ENCODE assay signal across 23 mouse cellular contexts in the genomic region with DNA sequence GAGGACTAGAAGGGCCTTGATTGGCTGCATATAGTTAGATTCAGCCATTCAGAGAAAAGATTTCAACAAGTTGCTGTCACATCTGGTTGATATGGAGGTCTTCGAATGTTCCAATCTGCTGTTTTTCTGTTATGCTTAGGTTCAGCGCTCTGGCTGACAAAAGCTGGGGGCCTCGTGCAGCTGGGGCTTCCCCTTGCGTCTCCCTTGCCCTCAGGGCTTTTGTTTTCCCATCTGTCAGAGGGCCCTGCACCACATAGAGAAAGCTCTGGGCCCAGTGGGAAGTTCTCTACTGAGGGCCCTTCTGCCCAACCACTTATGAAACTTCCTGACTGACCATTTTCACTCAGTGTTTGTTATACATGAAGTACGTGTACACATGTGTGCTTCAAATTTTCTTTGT.
"Had no signal": no experiment of that assay in that cellular context is flagged by ENCODE, and none has a peak within 500 bp of the region (broad histone marks: within the 10 kb centered on the region; RNA-seq: fewer than 3 reads in every experiment).

No protein-coding gene starts in this region.

- H3K36me3 ChIP-seq: heart, embryonic 10.5 days; heart, embryonic 12.5 days; hindbrain, embryonic 13.5 days; intestine, embryonic 15.5 days; limb, embryonic 13.5 days; limb, embryonic 15.5 days; liver, embryonic 12.5 days had no signal

- H3K4me1 ChIP-seq: heart, embryonic 10.5 days; hindbrain, embryonic 13.5 days; intestine, embryonic 15.5 days; limb, embryonic 13.5 days; limb, embryonic 15.5 days; liver, embryonic 12.5 days had no signal

- ATAC-seq: hindbrain, embryonic 16.5 days; inflammation-experienced regulatory T-cells, adult 6 months; intestine, embryonic 15.5 days; intestine, postnatal 0 days; liver, embryonic 12.5 days had no signal

- H3K9me3 ChIP-seq: heart, embryonic 10.5 days; heart, embryonic 12.5 days; hindbrain, embryonic 13.5 days; intestine, embryonic 15.5 days; limb, embryonic 13.5 days; limb, embryonic 15.5 days; liver, embryonic 12.5 days had no signal

- DNase-seq: gastrocnemius, adult 2 months; gastrocnemius, postnatal 10 days; gastrocnemius, postnatal 25 days; heart, adult 18-20 months; heart, postnatal 10 days; heart, postnatal 4 days; kidney, adult 18-20 months; kidney, adult 8-10 months; kidney, postnatal 10 days; kidney, postnatal 25 days; kidney, postnatal 4 days; left cerebral cortex, postnatal 4 days had no signal

- H3K4me2 ChIP-seq: heart, embryonic 12.5 days; hindbrain, embryonic 13.5 days; intestine, embryonic 15.5 days; limb, embryonic 13.5 days; limb, embryonic 15.5 days; liver, embryonic 12.5 days had no signal

- H3K27ac ChIP-seq: gastrocnemius, adult 2 months; heart, embryonic 10.5 days; hindbrain, embryonic 13.5 days; intestine, embryonic 15.5 days; layer of hippocampus, adult 2 months; limb, embryonic 13.5 days; limb, embryonic 15.5 days; liver, embryonic 12.5 days had no signal

- H3K27me3 ChIP-seq: heart, embryonic 12.5 days; hindbrain, embryonic 13.5 days; intestine, embryonic 15.5 days; limb, embryonic 13.5 days; limb, embryonic 15.5 days; liver, embryonic 12.5 days had no signal

- H3K9ac ChIP-seq: heart, embryonic 12.5 days; hindbrain, embryonic 13.5 days; intestine, embryonic 15.5 days; limb, embryonic 13.5 days; limb, embryonic 15.5 days; liver, embryonic 12.5 days had no signal

- H3K4me3 ChIP-seq: gastrocnemius, adult 2 months; heart, embryonic 10.5 days; heart, embryonic 12.5 days; hindbrain, embryonic 13.5 days; intestine, embryonic 15.5 days; layer of hippocampus, adult 2 months; limb, embryonic 13.5 days; limb, embryonic 15.5 days; liver, embryonic 12.5 days had no signal
